Mouse (Mus musculus) thymus, adult 2 months (tissue): Measurements from ENCODE around the gene Gatb. TPM values are rescaled to one million over a fixed set of nuclear protein-coding genes. Genes with fewer than 3 reads are reported as not detected.

Source experiments
- DNase-seq: peaks from one replicate; pipeline ENCODE4 v3.0.0; 2021
- H3K27ac ChIP-seq: fragments of 200-500 bp; 2 replicates; pipeline ENCODE4 v1.5.1; 2012; ENCODE audit warnings: low read length, control low read depth; ENCODE audit not compliant: control insufficient read depth, insufficient read depth
- H3K27me3 ChIP-seq: fragments of 200-500 bp; 2 replicates; pipeline ENCODE4 v1.6.1; 2012; ENCODE audit warnings: mild to moderate bottlenecking, low read length, moderate library complexity, mixed read lengths; ENCODE audit not compliant: control insufficient read depth, insufficient read depth
- H3K36me3 ChIP-seq: fragments of 200-500 bp; 2 replicates; pipeline ENCODE4 v1.6.1; 2012; ENCODE audit warnings: mild to moderate bottlenecking, low read length, moderate library complexity; ENCODE audit not compliant: control insufficient read depth, insufficient read depth
- H3K4me1 ChIP-seq: fragments of 200-500 bp; replicated peaks from 2 replicates; pipeline ENCODE4 v1.6.1; 2012; ENCODE audit warnings: low read length; ENCODE audit not compliant: control insufficient read depth, insufficient read depth
- H3K4me3 ChIP-seq: fragments of 200-500 bp; 2 replicates; pipeline ENCODE4 v1.5.1; 2012; ENCODE audit warnings: mild to moderate bottlenecking, low read length, control low read depth, moderate library complexity; ENCODE audit not compliant: control insufficient read depth, insufficient read depth
- CTCF ChIP-seq: fragments of 200-500 bp; IDR thresholded peaks from 2 replicates; pipeline ENCODE4 v1.5.1; 2012; ENCODE audit warnings: mild to moderate bottlenecking, control low read depth, low read length, moderate library complexity, borderline replicate concordance; ENCODE audit not compliant: control insufficient read depth, poor library complexity, insufficient read depth; ENCODE audit errors: extremely low read depth
- POLR2A ChIP-seq: fragments of 200-500 bp; IDR thresholded peaks from 2 replicates; pipeline ENCODE4 v1.6.1; 2012; ENCODE audit warnings: mild to moderate bottlenecking, low read length, control low read depth, moderate library complexity; ENCODE audit not compliant: control insufficient read depth, poor library complexity, insufficient read depth; ENCODE audit errors: extremely low read depth
- WGBS: fragments of 180-500 bp; shearing (Covaris S2); methylation state at CpG from one replicate; pipeline ENCODE4 v1.1.7; 2018; 5-methylcytosine and 5-hydroxymethylcytosine counted together
- polyA plus RNA-seq: library from polyadenylated mRNA; depleted of rRNA; stranded (reverse); fragments of >200 nt; gene quantifications from 2 replicates; pipeline ENCODE4 v1.2.3, GENCODE M21; 2012

The Gatb gene
- polyA plus RNA-seq, 1 experiment: 4.8 TPM

GRCm38 (mm10) chr3:85679960-85680359, 106.0 kb downstream of the Gatb start:
- no peak overlapping the region for H3K4me3 ChIP-seq
- no peak for TF ChIP-seq CTCF
- TF ChIP-seq POLR2A: no peak
- no peaks in the 10 kb centered on the region for H3K36me3 ChIP-seq
- no peaks in the 10 kb centered on the region for H3K27me3 ChIP-seq
- DNase-seq: no peak
- no peak overlapping the region for H3K27ac ChIP-seq
- 91% methylated on average over 5 of the region's 5 CpGs for WGBS
- H3K4me1 ChIP-seq: no peaks in the 10 kb centered on the region

- 96% methylated on average over 7 of the region's 7 CpGs for WGBS
- TF ChIP-seq POLR2A (no peak), CTCF (no peak)
- Histone ChIP-seq H3K27ac (no peak overlapping the region), H3K27me3 (no peaks in the 10 kb centered on the region), H3K36me3 (no peaks in the 10 kb centered on the region), H3K4me3 (no peak overlapping the region), H3K4me1 (no peaks in the 10 kb centered on the region)
- DNase-seq: no peak
Measured at GRCm38 (mm10) chr3:85681136-85681535, 107.2 kb downstream of the Gatb start.

DNA sequence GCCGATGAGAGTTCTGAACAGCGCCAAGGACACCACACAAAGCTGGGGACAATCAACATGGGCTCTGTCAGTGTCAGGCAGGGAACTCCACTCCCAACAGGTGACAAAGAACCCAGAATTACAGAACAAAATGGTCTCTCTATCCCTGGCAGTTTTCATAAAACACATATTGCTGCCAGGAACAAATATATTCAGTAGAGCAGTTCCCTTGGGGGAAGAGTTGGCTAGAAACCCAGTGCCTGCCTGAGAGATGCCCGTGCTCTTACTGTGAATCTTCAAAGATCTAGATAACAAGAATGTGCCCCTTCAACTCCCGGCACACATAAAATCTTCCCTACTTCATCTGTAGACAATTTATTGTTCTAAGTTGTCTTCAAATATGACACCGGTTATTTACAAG, 109.7 kb downstream of the Gatb start:
- no peak for TF ChIP-seq CTCF
- TF ChIP-seq POLR2A: no peak
- Histone ChIP-seq H3K27ac (no peak overlapping the region), H3K27me3 (no peaks in the 10 kb centered on the region), H3K4me1 (no peaks in the 10 kb centered on the region), H3K36me3 (no peaks in the 10 kb centered on the region), H3K4me3 (no peak overlapping the region)
- 93% methylated on average over 5 of the region's 5 CpGs for WGBS
- DNase-seq: no peak

DNA sequence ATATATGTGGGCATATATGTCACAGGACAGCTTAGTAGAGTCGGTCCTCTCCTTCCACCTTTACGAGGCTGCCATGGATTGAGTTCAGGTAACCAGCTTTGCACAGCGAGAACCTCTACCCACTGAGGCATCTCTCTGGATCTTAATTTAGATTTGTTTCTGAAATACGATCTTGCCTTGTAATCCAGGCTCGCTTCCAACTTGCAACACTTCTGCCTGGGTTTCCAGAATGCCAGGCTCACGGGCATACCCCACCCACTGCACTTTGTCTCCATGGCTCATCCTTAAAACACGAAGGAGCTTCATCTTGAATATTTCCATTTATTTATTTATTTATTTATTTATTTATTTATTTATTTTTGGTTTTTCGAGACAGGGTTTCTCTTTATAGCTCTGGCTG, 111.4 kb downstream of the Gatb start:
- 91% methylated on average over 8 of the region's 8 CpGs for WGBS
- TF ChIP-seq CTCF (no peak), POLR2A (no peak)
- Histone ChIP-seq H3K4me1 (no peaks in the 10 kb centered on the region), H3K4me3 (no peak overlapping the region), H3K36me3 (no peaks in the 10 kb centered on the region), H3K27ac (no peak overlapping the region), H3K27me3 (no peaks in the 10 kb centered on the region)
- DNase-seq: no peak

DNA sequence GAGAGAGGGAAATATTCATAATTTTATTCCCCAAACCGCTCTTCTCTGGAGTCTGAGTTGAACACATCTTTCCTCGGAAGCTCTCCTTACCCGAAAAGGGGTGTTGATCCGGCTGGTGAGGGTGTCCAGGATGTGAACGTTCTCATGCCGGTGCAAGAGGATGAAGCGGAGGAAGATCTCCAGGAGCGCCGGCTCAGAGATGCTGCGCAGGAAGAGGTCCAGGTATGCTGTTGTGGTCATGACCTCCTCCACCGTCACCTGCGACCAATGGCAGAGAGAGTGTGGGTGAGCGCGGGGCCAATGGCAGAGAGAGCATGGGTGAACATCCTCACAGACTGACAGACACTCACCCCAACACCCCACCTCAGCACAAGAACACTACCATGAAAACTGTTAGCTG, 114.4 kb downstream of the Gatb start:
- Histone ChIP-seq H3K27ac (no peak overlapping the region), H3K36me3 (no peaks in the 10 kb centered on the region), H3K4me1 (no peaks in the 10 kb centered on the region), H3K27me3 (no peaks in the 10 kb centered on the region), H3K4me3 (no peak overlapping the region)
- no peak for TF ChIP-seq POLR2A
- TF ChIP-seq CTCF: no peak
- WGBS: 96% methylated on average over 14 of the region's 14 CpGs
- no peak for DNase-seq

- no peak for DNase-seq
- WGBS: 79% methylated on average over 4 of the region's 4 CpGs
- no peaks in the 10 kb centered on the region for H3K36me3 ChIP-seq
- H3K27ac ChIP-seq: no peak overlapping the region
- no peak overlapping the region for H3K4me3 ChIP-seq
- TF ChIP-seq CTCF (no peak), POLR2A (no peak)
- H3K4me1 ChIP-seq: no peaks in the 10 kb centered on the region
- H3K27me3 ChIP-seq: no peaks in the 10 kb centered on the region
Measured at GRCm38 (mm10) chr3:85691134-85691533, 117.2 kb downstream of the Gatb start.

- H3K27ac ChIP-seq: no peak overlapping the region
- H3K36me3 ChIP-seq: no peaks in the 10 kb centered on the region
- WGBS: 6% methylated on average over 3 of the region's 3 CpGs
- no peak overlapping the region for H3K4me3 ChIP-seq
- no peaks in the 10 kb centered on the region for H3K27me3 ChIP-seq
- TF ChIP-seq CTCF (no peak), POLR2A (no peak)
- no peak for DNase-seq
- no peaks in the 10 kb centered on the region for H3K4me1 ChIP-seq
Measured at GRCm38 (mm10) chr3:85693013-85693412, 119.1 kb downstream of the Gatb start.
